Mouse (Mus musculus) erythroblast, embryonic 14.5 days (primary cell): Measurements from ENCODE around the gene Ecsit.

Source experiments
- GATA1 ChIP-seq: IDR thresholded peaks from 2 replicates; pipeline ENCODE4 v1.6.1; 2012; ENCODE audit warnings: low read length, inconsistent platforms, mixed read lengths
- TAL1 ChIP-seq: IDR thresholded peaks from 3 replicates; pipeline ENCODE4 v1.6.1; 2012; ENCODE audit warnings: low read length, inconsistent platforms, mixed read lengths

DNA sequence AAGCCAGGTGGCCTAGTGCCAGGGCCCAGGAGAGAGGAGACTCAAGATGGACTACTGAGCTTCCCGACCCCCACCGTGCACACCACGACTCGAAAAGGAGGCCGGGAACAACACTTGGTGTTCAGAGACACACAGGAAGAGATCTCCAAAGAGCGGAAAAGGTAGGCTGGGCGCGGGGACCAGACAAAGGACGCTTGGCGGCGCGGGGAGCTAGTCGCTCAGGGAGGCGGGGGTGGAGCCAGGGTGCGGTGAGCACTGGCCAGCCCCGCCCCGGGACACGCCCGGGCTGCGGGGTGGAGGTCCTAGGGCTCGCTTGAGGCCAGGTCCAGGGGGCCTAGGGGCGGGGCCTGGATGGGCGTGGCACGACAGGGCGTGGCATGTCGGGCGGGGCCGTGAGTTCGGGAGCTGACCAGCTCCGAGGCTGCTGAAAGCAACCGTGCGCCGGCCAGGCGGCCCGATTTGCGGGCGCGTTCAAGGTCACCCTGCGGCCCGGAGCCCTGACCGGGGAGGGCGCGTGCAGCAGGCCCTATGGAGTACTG lies 34.8 kb downstream of the Ecsit start:
- TF ChIP-seq GATA1 (no peak), TAL1 (no peak)
